In the genomic region with DNA sequence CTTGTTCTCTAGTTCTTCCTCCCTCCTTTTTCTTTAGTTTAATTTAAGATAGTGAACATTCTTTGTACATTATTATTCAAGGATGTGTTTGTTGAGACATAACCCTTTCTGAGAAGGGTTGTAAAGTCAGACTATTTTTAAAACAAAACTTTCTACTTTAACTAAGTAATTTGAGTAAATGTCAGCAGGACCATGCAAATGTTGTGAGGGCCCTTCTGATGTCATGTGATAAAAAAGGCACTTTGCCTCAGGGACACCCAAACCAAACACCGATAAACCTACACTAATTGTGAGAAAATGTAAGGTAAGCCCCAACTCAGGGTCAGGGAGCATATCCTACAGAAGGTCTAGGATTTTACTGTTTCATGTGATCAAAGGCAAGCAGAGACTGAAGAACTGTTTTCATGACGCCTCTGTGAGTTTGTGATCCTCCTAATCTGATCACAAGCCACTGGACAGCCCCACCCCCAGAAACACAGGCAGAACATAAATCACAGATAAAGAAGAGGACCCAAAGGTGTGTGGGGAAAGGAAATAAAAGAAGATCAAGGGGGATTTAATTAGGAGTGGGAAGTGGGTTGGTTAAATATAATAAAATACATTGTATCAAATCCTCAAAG, we compare ENCODE assay signal across 21 mouse cellular contexts. TPM values are rescaled to one million over a fixed set of nuclear protein-coding genes. Genes with fewer than 3 reads are reported as not detected.
DNase-seq lines count a peak whose midpoint lies in the region; ATAC-seq and TF ChIP-seq lines count a peak whose summit lies in the region.
"Had no signal": no experiment of that assay in that cellular context is flagged by ENCODE, and none has a peak within 500 bp of the region (broad histone marks: within the 10 kb centered on the region; RNA-seq: fewer than 3 reads in every experiment).

Gene Crisp2, minus strand, starts transcription at position 51 of the 620 bp plus-strand sequence.

- H3K4me1 ChIP-seq in kidney, embryonic 15.5 days = no peaks in the 10 kb centered on the region
- no peaks in the 10 kb centered on the region for H3K4me1 ChIP-seq in bone marrow, adult 2 months (ENCODE audit: control insufficient read depth, insufficient read depth, low read length)
- H3K4me1 ChIP-seq in liver, postnatal 0 days (ENCODE audit: insufficient read depth) = 0 out of 2 replicates have a peak, but pooled peaks cover 12% of the 10 kb centered on the region
- H3K4me1 ChIP-seq: heart, embryonic 12.5 days; midbrain, embryonic 15.5 days had no signal

- no peak within 1 kb of the TSS for H3K4me3 ChIP-seq in kidney, embryonic 15.5 days (replicated peaks)
- H3K4me3 ChIP-seq in bone marrow, adult 2 months (replicated peaks; ENCODE audit: control insufficient read depth, low read depth, low read length) = no peak within 1 kb of the TSS
- H3K4me3 ChIP-seq in liver, postnatal 0 days (ENCODE audit: low read depth, low read length) = 0 out of 2 replicates have a peak within 1 kb of the TSS, but pooled peaks have one; percentile 1
- H3K4me3 ChIP-seq: heart, embryonic 12.5 days; layer of hippocampus, adult 2 months; midbrain, embryonic 15.5 days had no signal

- no peak for TF ChIP-seq EP300 in liver, postnatal 0 days (IDR thresholded peaks at IDR 0.05; ENCODE audit: low read depth)

- H3K4me2 ChIP-seq in kidney, embryonic 15.5 days = no peak within 1 kb of the TSS
- H3K4me2 ChIP-seq in liver, postnatal 0 days (ENCODE audit: low read depth, low read length) = peak within 1 kb of the TSS; percentile 55
- H3K4me2 ChIP-seq: heart, embryonic 12.5 days; hindbrain, embryonic 14.5 days; midbrain, embryonic 15.5 days had no signal

- H3K27me3 ChIP-seq in kidney, embryonic 15.5 days = no peaks in the 10 kb centered on the region
- no peaks in the 10 kb centered on the region for H3K27me3 ChIP-seq in liver, postnatal 0 days (ENCODE audit: insufficient read depth, low read length)
- H3K27me3 ChIP-seq: heart, embryonic 12.5 days; midbrain, embryonic 15.5 days had no signal

- DNase-seq in kidney, postnatal 25 days = no peak
- no peak for DNase-seq in liver, postnatal 0 days
- DNase-seq in ovary, postnatal 36 days (ENCODE audit: low spot score) = no peak
- DNase-seq in adrenal gland, postnatal 4 days (ENCODE audit: low spot score in 2 of 2) = no peak
- DNase-seq: adrenal gland, postnatal 36 days; cerebellum, adult 11 months; forebrain, postnatal 0 days; kidney, adult 2 months; right cerebral cortex, postnatal 4 days; thymus, postnatal 4 days had no signal

- H3K27ac ChIP-seq in kidney, embryonic 15.5 days = no peak within 1 kb of the TSS
- peak within 1 kb of the TSS; percentile 26; the same call in 1 of the 2 replicates for H3K27ac ChIP-seq in bone marrow, adult 2 months (ENCODE audit: control insufficient read depth, insufficient read depth, low read depth, low read length, poor library complexity)
- H3K27ac ChIP-seq in liver, postnatal 0 days (ENCODE audit: low read depth) = peak within 1 kb of the TSS; percentile 90
- H3K27ac ChIP-seq: hindbrain, embryonic 14.5 days; layer of hippocampus, adult 2 months; midbrain, embryonic 15.5 days had no signal

- no peak within 1 kb of the TSS for H3K9ac ChIP-seq in kidney, embryonic 15.5 days
- no peak within 1 kb of the TSS; the same call in 1 of the 2 replicates for H3K9ac ChIP-seq in liver, postnatal 0 days (replicated peaks)
- H3K9ac ChIP-seq: forebrain, postnatal 0 days; heart, embryonic 12.5 days; hindbrain, embryonic 14.5 days; midbrain, embryonic 15.5 days had no signal

- no peak for TF ChIP-seq POLR2A in bone marrow, adult 2 months (IDR thresholded peaks at IDR 0.05; ENCODE audit: borderline replicate concordance, control insufficient read depth, low read depth, low read length)

- H3K9me3 ChIP-seq in kidney, embryonic 15.5 days (replicated peaks) = no peaks in the 10 kb centered on the region
- no peaks in the 10 kb centered on the region for H3K9me3 ChIP-seq in liver, postnatal 0 days (ENCODE audit: low read length)
- H3K9me3 ChIP-seq: heart, embryonic 12.5 days; midbrain, embryonic 15.5 days had no signal

- no peaks in the 10 kb centered on the region for H3K36me3 ChIP-seq in kidney, embryonic 15.5 days
- no peaks in the 10 kb centered on the region for H3K36me3 ChIP-seq in liver, postnatal 0 days (replicated peaks; ENCODE audit: insufficient read depth, low read length)
- H3K36me3 ChIP-seq: heart, embryonic 12.5 days; midbrain, embryonic 15.5 days had no signal

- 11% methylated on average over 2 of the region's 2 CpGs for WGBS in kidney, embryonic 15.5 days
- WGBS in bone marrow, adult 2 months = 35% methylated on average over 2 of the region's 2 CpGs
- WGBS in liver, postnatal 0 days (ENCODE audit: insufficient replicate concordance) = 35% methylated on average over 2 of the region's 2 CpGs

- ATAC-seq in kidney, embryonic 15.5 days (replicated peaks; ENCODE audit: low FRiP score) = peak; percentile 56; the same call in 1 of the 2 replicates
- ATAC-seq in hematopoietic stem cell, adult 5-6 weeks (replicated peaks in 1 of 2; ENCODE audit: insufficient read depth in 1 of 2, low FRiP score in 2 of 2, low TSS enrichment in 1 of 2, low read depth in 1 of 2, poor library complexity in 2 of 2, severe bottlenecking in 2 of 2) = peak; percentile 23 to 27; a peak in 1 of 4 replicates
- ATAC-seq in liver, postnatal 0 days = peak; percentile 29
- ATAC-seq: forebrain, postnatal 0 days; midbrain, embryonic 15.5 days had no signal

- TF ChIP-seq CTCF in bone marrow, adult 2 months (IDR thresholded peaks at IDR 0.05; ENCODE audit: control insufficient read depth, insufficient read depth, low read length) = no peak
- TF ChIP-seq CTCF in liver, postnatal 0 days (IDR thresholded peaks at IDR 0.05; ENCODE audit: low read depth) = no peak

RNA-seq across cellular contexts. Expression of gene Crisp2, which starts in this region (rescaled TPM):
- polyA plus RNA-seq in kidney, embryonic 15.5 days (2015; fragmentation: Nextera tagmentation; extraction: Ambion mirVana) = not detected in 2 replicates
- 3.0 TPM in 1 of 2 replicates, not detected in the other for polyA plus RNA-seq in bone marrow, adult 2 months (2011; ENCODE audit: insufficient read depth, insufficient read length, low replicate concordance, missing spikeins)
- 13.6 TPM in 1 of 2 replicates, not detected in the other for total RNA-seq in hematopoietic stem cell, adult 5-6 weeks (2017)
- polyA plus RNA-seq in liver, postnatal 0 days (2015; fragmentation: Nextera tagmentation; extraction: Ambion mirVana) = 0.13 and 0.15 TPM in 2 replicates
- not detected for total RNA-seq in adrenal gland, postnatal 4 days (2021)
- total RNA-seq: ES-E14; forebrain, postnatal 0 days; gastrocnemius, adult 8-10 months; layer of hippocampus, adult 2 months; left cerebral cortex, postnatal 10 days had no signal
- polyA plus RNA-seq: C2C12; forebrain, postnatal 0 days; heart, embryonic 12.5 days; hindbrain, embryonic 14.5 days; midbrain, embryonic 15.5 days had no signal

Comparison
In these comparisons a context has a peak if more than half of its experiments do, and no peak if none do; other contexts are left out.
1. Peak in ATAC-seq in kidney, embryonic 15.5 days; RNA of the gene not detected or under 1 TPM.
2. Peak in ATAC-seq, H3K4me3 ChIP-seq, H3K27ac ChIP-seq and H3K4me2 ChIP-seq in liver, postnatal 0 days; RNA of the gene not detected or under 1 TPM.